Mouse (Mus musculus): Measurements from ENCODE around the gene Itgad.

- no peak for TF ChIP-seq POLR2A (IDR thresholded peaks at IDR 0.05; ENCODE audit: low read depth, low read length)
- TF ChIP-seq CTCF (IDR thresholded peaks at IDR 0.05; ENCODE audit: extremely low read depth, insufficient read depth, insufficient read length, insufficient replicate concordance), result no peak
These were observed 86.1 kb downstream of the Itgad start for GRCm38 (mm10) chr7:128240131-128240784.

Data from spleen, adult 2 months (tissue).